Mouse (Mus musculus): ENCODE measurements around the gene Emp1. TPM values are rescaled to one million over a fixed set of nuclear protein-coding genes. Genes with fewer than 3 reads are reported as not detected.

Gene Emp1
- polyA plus RNA-seq (2016; fragmentation: Nextera tagmentation; extraction: Ambion mirVana), result 19.4 and 22.2 TPM in 2 replicates

- Histone ChIP-seq H3K4me3 (peak within 1 kb of the TSS; percentile 14), H3K9me3 (replicated peaks) (no peaks in the 10 kb centered on the region), H3K27ac (peak within 1 kb of the TSS; percentile 64), H3K27me3 (no peaks in the 10 kb centered on the region), H3K4me1 (peaks cover 10% of the 10 kb centered on the region), H3K9ac (no peak within 1 kb of the TSS), H3K36me3 (no peaks in the 10 kb centered on the region), H3K4me2 (replicated peaks) (peak within 1 kb of the TSS; percentile 19; the same call in 1 of the 2 replicates)
- ATAC-seq (ENCODE audit: low FRiP score), result no peak
- 44% methylated on average over 13 of the region's 13 CpGs for WGBS
These were observed at the start of gene Emp1 for GRCm38 (mm10) chr6:135362459-135363159. Gene Emp1 (plus strand): TSS chr6:135362545.

GRCm38 (mm10) chr6:135313981-135314380, 48.4 kb upstream of the Emp1 start:
- Histone ChIP-seq H3K36me3 (no peaks in the 10 kb centered on the region), H3K4me1 (0 out of 2 replicates have a peak, but pooled peaks cover 3% of the 10 kb centered on the region), H3K9ac (no peak overlapping the region), H3K27ac (no peak overlapping the region), H3K4me3 (no peak overlapping the region), H3K4me2 (replicated peaks) (no peak overlapping the region), H3K9me3 (replicated peaks) (no peaks in the 10 kb centered on the region), H3K27me3 (no peaks in the 10 kb centered on the region)
- 75% methylated on average over 9 of the region's 9 CpGs for WGBS
- no peak for ATAC-seq (ENCODE audit: low FRiP score)

- H3K27ac ChIP-seq, result no peak overlapping the region
- no peak for ATAC-seq (ENCODE audit: low FRiP score)
- no peak overlapping the region for H3K4me3 ChIP-seq
- H3K9me3 ChIP-seq (replicated peaks), result no peaks in the 10 kb centered on the region
- no peak overlapping the region for H3K9ac ChIP-seq
- 95% methylated on average over 2 of the region's 2 CpGs for WGBS
- H3K4me1 ChIP-seq, result 0 out of 2 replicates have a peak, but pooled peaks cover 3% of the 10 kb centered on the region
- H3K36me3 ChIP-seq, result no peaks in the 10 kb centered on the region
- no peak overlapping the region for H3K4me2 ChIP-seq (replicated peaks)
- H3K27me3 ChIP-seq, result no peaks in the 10 kb centered on the region
These were observed 46.2 kb upstream of the Emp1 start for GRCm38 (mm10) chr6:135316141-135316540.

- Histone ChIP-seq H3K4me3 (no peak overlapping the region), H3K36me3 (no peaks in the 10 kb centered on the region), H3K4me2 (replicated peaks) (no peak overlapping the region), H3K9ac (no peak overlapping the region), H3K4me1 (peaks cover 7% of the 10 kb centered on the region; the same call in 1 of the 2 replicates), H3K27me3 (no peaks in the 10 kb centered on the region), H3K27ac (no peak overlapping the region), H3K9me3 (replicated peaks) (no peaks in the 10 kb centered on the region)
- WGBS, result 83% methylated on average over 5 of the region's 5 CpGs
- no peak for ATAC-seq (ENCODE audit: low FRiP score)
These were observed 42.9 kb upstream of the Emp1 start for GRCm38 (mm10) chr6:135319431-135319933.

- Histone ChIP-seq H3K9me3 (replicated peaks) (no peaks in the 10 kb centered on the region), H3K36me3 (no peaks in the 10 kb centered on the region), H3K27ac (no peak overlapping the region), H3K9ac (no peak overlapping the region), H3K4me3 (no peak overlapping the region), H3K4me2 (replicated peaks) (no peak overlapping the region), H3K27me3 (no peaks in the 10 kb centered on the region), H3K4me1 (peaks cover 7% of the 10 kb centered on the region; the same call in 1 of the 2 replicates)
- 0 out of 2 replicates have a peak, but pooled peaks have one; percentile 15 for ATAC-seq (ENCODE audit: low FRiP score)
- WGBS, result 57% methylated on average over 7 of the region's 7 CpGs
These were observed 39.6 kb upstream of the Emp1 start for GRCm38 (mm10) chr6:135322749-135323148.

GRCm38 (mm10) chr6:135323311-135323982, 38.9 kb upstream of the Emp1 start:
- no peak overlapping the region for H3K9ac ChIP-seq
- H3K27me3 ChIP-seq, result no peaks in the 10 kb centered on the region
- H3K4me1 ChIP-seq, result peaks cover 7% of the 10 kb centered on the region; the same call in 1 of the 2 replicates
- WGBS, result 44% methylated on average over 16 of the region's 16 CpGs
- H3K9me3 ChIP-seq (replicated peaks), result no peaks in the 10 kb centered on the region
- no peaks in the 10 kb centered on the region for H3K36me3 ChIP-seq
- H3K27ac ChIP-seq, result 0 out of 2 replicates have a peak overlapping the region, but pooled peaks have one; percentile 24
- no peak overlapping the region for H3K4me3 ChIP-seq
- peak; percentile 71 for ATAC-seq (ENCODE audit: low FRiP score)
- H3K4me2 ChIP-seq (replicated peaks), result no peak overlapping the region

- 73% methylated on average over 3 of the region's 3 CpGs for WGBS
- ATAC-seq (ENCODE audit: low FRiP score), result no peak
- Histone ChIP-seq H3K27ac (no peak overlapping the region), H3K9me3 (replicated peaks) (no peaks in the 10 kb centered on the region), H3K36me3 (no peaks in the 10 kb centered on the region), H3K27me3 (no peaks in the 10 kb centered on the region), H3K4me2 (replicated peaks) (no peak overlapping the region), H3K9ac (no peak overlapping the region), H3K4me3 (no peak overlapping the region), H3K4me1 (peaks cover 7% of the 10 kb centered on the region; the same call in 1 of the 2 replicates)
These were observed 38.2 kb upstream of the Emp1 start for GRCm38 (mm10) chr6:135324111-135324510.

- Histone ChIP-seq H3K9me3 (replicated peaks) (no peaks in the 10 kb centered on the region), H3K36me3 (no peaks in the 10 kb centered on the region), H3K4me3 (no peak overlapping the region), H3K4me1 (peaks cover 7% of the 10 kb centered on the region; the same call in 1 of the 2 replicates), H3K9ac (no peak overlapping the region), H3K4me2 (replicated peaks) (no peak overlapping the region), H3K27ac (no peak overlapping the region), H3K27me3 (no peaks in the 10 kb centered on the region)
- 83% methylated on average over 9 of the region's 9 CpGs for WGBS
- no peak for ATAC-seq (ENCODE audit: low FRiP score)
These were observed 37.6 kb upstream of the Emp1 start for GRCm38 (mm10) chr6:135324686-135325300.

GRCm38 (mm10) chr6:135326847-135327246, 35.5 kb upstream of the Emp1 start:
- peaks cover 7% of the 10 kb centered on the region; the same call in 1 of the 2 replicates for H3K4me1 ChIP-seq
- H3K4me3 ChIP-seq, result no peak overlapping the region
- no peaks in the 10 kb centered on the region for H3K27me3 ChIP-seq
- H3K4me2 ChIP-seq (replicated peaks), result no peak overlapping the region
- no peak for ATAC-seq (ENCODE audit: low FRiP score)
- WGBS, result 91% methylated on average over 7 of the region's 7 CpGs
- no peaks in the 10 kb centered on the region for H3K9me3 ChIP-seq (replicated peaks)
- no peak overlapping the region for H3K9ac ChIP-seq
- H3K27ac ChIP-seq, result no peak overlapping the region
- H3K36me3 ChIP-seq, result no peaks in the 10 kb centered on the region

GRCm38 (mm10) chr6:135331916-135332315, 30.4 kb upstream of the Emp1 start:
- no peaks in the 10 kb centered on the region for H3K9me3 ChIP-seq (replicated peaks)
- 82% methylated on average over 4 of the region's 4 CpGs for whole genome bisulfite sequencing
- H3K4me1 ChIP-seq, result peaks cover 22% of the 10 kb centered on the region
- no peaks in the 10 kb centered on the region for H3K27me3 ChIP-seq
- no peaks in the 10 kb centered on the region for H3K36me3 ChIP-seq
- no peak overlapping the region for H3K4me3 ChIP-seq
- no peak overlapping the region for H3K27ac ChIP-seq
- H3K4me2 ChIP-seq (replicated peaks), result no peak overlapping the region
- no peak for ATAC-seq (ENCODE audit: low FRiP score)
- no peak overlapping the region for H3K9ac ChIP-seq

GRCm38 (mm10) chr6:135332737-135333281, 29.5 kb upstream of the Emp1 start:
- Histone ChIP-seq H3K27me3 (no peaks in the 10 kb centered on the region), H3K9ac (0 out of 2 replicates have a peak overlapping the region, but pooled peaks have one; percentile 27), H3K27ac (peak overlapping the region; percentile 78), H3K4me2 (replicated peaks) (peak overlapping the region; percentile 34), H3K4me1 (peaks cover 22% of the 10 kb centered on the region), H3K4me3 (no peak overlapping the region), H3K9me3 (replicated peaks) (no peaks in the 10 kb centered on the region), H3K36me3 (no peaks in the 10 kb centered on the region)
- ATAC-seq (ENCODE audit: low FRiP score), result peak; percentile 72
- WGBS, result 22% methylated on average over 10 of the region's 10 CpGs
